Mouse (Mus musculus) G1E (cell line): ENCODE results near the gene Micall1.

Experiments
- CTCF ChIP-seq: IDR thresholded peaks from 2 replicates; pipeline ENCODE4 v1.5.1; 2012; ENCODE audit warnings: low read depth, low read length, inconsistent platforms, mixed read lengths
- GATA1 ChIP-seq: IDR thresholded peaks from 2 replicates; pipeline ENCODE4 v1.6.1; 2012; ENCODE audit warnings: borderline replicate concordance, low read length, inconsistent platforms, mixed read lengths
- GATA2 ChIP-seq: IDR thresholded peaks from 2 replicates; pipeline ENCODE4 v1.6.1; 2012; ENCODE audit warnings: low read depth, low read length, inconsistent platforms, borderline replicate concordance
- POLR2AphosphoS5 ChIP-seq: IDR thresholded peaks from 2 replicates; pipeline ENCODE4 v1.6.1; 2012; ENCODE audit warnings: low read depth, low read length, inconsistent platforms; ENCODE audit not compliant: insufficient replicate concordance
- TAL1 ChIP-seq: conservative IDR thresholded peaks from 2 replicates; pipeline ENCODE4 v1.6.1; 2012; ENCODE audit warnings: low read depth, low read length, inconsistent platforms, mixed read lengths

DNA sequence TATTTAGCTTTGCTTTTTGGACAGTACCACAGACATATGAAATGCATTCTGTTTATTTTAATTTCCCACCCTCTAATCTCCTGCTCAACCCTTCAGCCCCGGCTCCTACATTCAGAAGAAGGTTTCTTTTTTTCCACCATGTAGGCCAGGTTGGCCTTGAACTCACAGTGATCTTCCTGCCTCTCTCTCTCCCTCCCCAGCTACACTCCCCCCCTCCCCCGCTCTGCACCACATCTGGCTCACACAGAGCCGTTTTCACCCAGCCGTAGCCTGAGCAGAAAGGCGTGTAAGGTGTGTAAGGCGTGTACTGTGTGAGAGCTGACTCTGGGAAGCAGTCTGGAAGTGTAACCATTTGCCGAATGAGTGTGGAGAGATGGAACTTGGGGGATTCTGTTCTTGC lies 20.6 kb downstream of the Micall1 start:
- TF ChIP-seq CTCF (no peak), GATA2 (no peak), POLR2AphosphoS5 (no peak), GATA1 (no peak), TAL1 (no peak)
